Mouse (Mus musculus) kidney, adult 2 months (tissue): ENCODE measurements around the gene Hoxb4.

Experiments used
- CTCF ChIP-seq: fragments of 200-500 bp; conservative IDR thresholded peaks from 2 replicates; pipeline ENCODE4 v1.5.1; 2011; ENCODE audit warnings: low read depth, mild to moderate bottlenecking, control low read depth, low read length, moderate library complexity, mixed read lengths; ENCODE audit not compliant: insufficient read depth, insufficient read length
- POLR2A ChIP-seq: fragments of 200-500 bp; IDR thresholded peaks from one replicate; pipeline ENCODE4 v1.6.1; 2011; ENCODE audit warnings: low read depth, low read length, control low read depth

- TF ChIP-seq CTCF (no peak), POLR2A (no peak)
Measured at GRCm38 (mm10) chr11:96343206-96343745, 25.2 kb downstream of the Hoxb4 start.
